Comparison of ENCODE assay signal across 13 mouse cellular contexts in the genomic region with DNA sequence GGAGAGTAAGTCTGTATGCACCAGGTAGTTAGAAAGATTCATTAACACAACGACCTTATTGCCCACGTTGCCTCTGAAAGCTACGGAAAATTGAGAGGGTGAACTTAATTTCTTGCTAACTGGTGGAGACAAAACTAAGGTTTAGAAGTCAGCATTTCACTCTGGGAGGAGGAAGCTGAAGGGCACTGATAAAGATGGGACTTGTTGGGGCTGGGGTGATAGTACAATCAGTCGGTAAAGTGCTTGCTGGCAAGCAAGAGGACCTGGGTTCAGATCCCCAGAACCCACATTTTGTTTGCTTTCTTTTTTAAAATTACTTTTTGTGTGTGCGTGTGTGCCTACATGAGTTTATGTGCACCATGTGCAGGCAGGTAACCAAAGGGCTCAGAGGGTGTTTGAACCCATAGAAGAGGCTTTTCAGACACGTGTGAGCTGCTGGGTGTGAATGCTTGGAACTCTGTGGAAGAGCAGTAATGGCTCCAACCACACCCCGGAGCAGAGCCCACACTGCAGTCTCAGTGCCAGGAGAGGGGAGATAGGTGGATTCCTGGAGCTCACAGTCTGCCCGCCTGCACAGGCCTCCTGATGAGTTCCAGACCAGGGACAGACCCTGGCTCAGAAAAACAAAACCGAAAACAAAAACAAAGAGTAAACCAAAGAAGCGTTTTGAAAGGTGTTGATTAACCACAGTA. TPM values are rescaled to one million over a fixed set of nuclear protein-coding genes. Genes with fewer than 3 reads are reported as not detected.
DNase-seq lines count a peak whose midpoint lies in the region; ATAC-seq and TF ChIP-seq lines count a peak whose summit lies in the region.
"Had no signal": no experiment of that assay in that cellular context is flagged by ENCODE, and none has a peak within 500 bp of the region (broad histone marks: within the 10 kb centered on the region; RNA-seq: fewer than 3 reads in every experiment).

No protein-coding gene starts in this region.

- WGBS in kidney, embryonic 15.5 days: 61% methylated on average over 10 of the region's 10 CpGs
- WGBS in kidney, adult 2 months: 74% methylated on average over 10 of the region's 10 CpGs
- 55% methylated on average over 10 of the region's 10 CpGs for WGBS in embryonic facial prominence, embryonic 14.5 days
- WGBS in limb, embryonic 12.5 days: 48% methylated on average over 10 of the region's 10 CpGs
- 71% methylated on average over 10 of the region's 10 CpGs for WGBS in neural tube, embryonic 15.5 days

- no peak for TF ChIP-seq POLR2A in kidney, adult 2 months (IDR thresholded peaks at IDR 0.05; ENCODE audit: low read depth, low read length)

- H3K36me3 ChIP-seq in kidney, embryonic 15.5 days: peaks cover 6% of the 10 kb centered on the region; the same call in 1 of the 2 replicates
- no peaks in the 10 kb centered on the region for H3K36me3 ChIP-seq in kidney, adult 2 months (ENCODE audit: control insufficient read depth, insufficient read depth, low read length)
- no peaks in the 10 kb centered on the region for H3K36me3 ChIP-seq in embryonic facial prominence, embryonic 14.5 days (ENCODE audit: control insufficient read depth, insufficient read depth, low read length)
- H3K36me3 ChIP-seq in limb, embryonic 12.5 days: no peaks in the 10 kb centered on the region; the same call in 1 of the 2 replicates
- H3K36me3 ChIP-seq in neural tube, embryonic 15.5 days: no peaks in the 10 kb centered on the region
- H3K36me3 ChIP-seq: hindbrain, embryonic 15.5 days had no signal

- peaks cover 19% of the 10 kb centered on the region; the same call in 1 of the 2 replicates for H3K4me1 ChIP-seq in kidney, embryonic 15.5 days
- H3K4me1 ChIP-seq in kidney, adult 2 months (ENCODE audit: control insufficient read depth, insufficient read depth, low read length): peaks cover 4% of the 10 kb centered on the region; the same call in 1 of the 2 replicates
- peaks cover 17% of the 10 kb centered on the region for H3K4me1 ChIP-seq in embryonic facial prominence, embryonic 14.5 days (ENCODE audit: control insufficient read depth, insufficient read depth, low read length)
- peaks cover 40% of the 10 kb centered on the region for H3K4me1 ChIP-seq in limb, embryonic 12.5 days (replicated peaks)
- H3K4me1 ChIP-seq in neural tube, embryonic 15.5 days: peaks cover 14% of the 10 kb centered on the region

- H3K27ac ChIP-seq in kidney, embryonic 15.5 days: 0 out of 2 replicates have a peak overlapping the region, but pooled peaks have one; percentile 0
- no peak overlapping the region for H3K27ac ChIP-seq in kidney, adult 2 months (ENCODE audit: insufficient read depth, low read depth, low read length)
- H3K27ac ChIP-seq in embryonic facial prominence, embryonic 14.5 days (replicated peaks; ENCODE audit: low read depth, low read length): no peak overlapping the region
- H3K27ac ChIP-seq in limb, embryonic 12.5 days: peak overlapping the region; percentile 43
- no peak overlapping the region for H3K27ac ChIP-seq in neural tube, embryonic 15.5 days (replicated peaks)

- DNase-seq in kidney, adult 2 months: no peak
- DNase-seq in embryonic facial prominence, embryonic 14.5 days (ENCODE audit: low spot score): no peak
- DNase-seq in layer of hippocampus, adult 11-12 months (ENCODE audit: low spot score): no peak
- DNase-seq: cerebellum, adult 18-20 months; right cerebral cortex, postnatal 14 days; thymus, adult 2 months had no signal

- H3K4me3 ChIP-seq in kidney, embryonic 15.5 days (replicated peaks): no peak overlapping the region
- H3K4me3 ChIP-seq in kidney, adult 2 months (ENCODE audit: insufficient read depth, low read depth, low read length): no peak overlapping the region
- H3K4me3 ChIP-seq in embryonic facial prominence, embryonic 14.5 days (ENCODE audit: low read depth, low read length): no peak overlapping the region
- H3K4me3 ChIP-seq in limb, embryonic 12.5 days (replicated peaks): no peak overlapping the region
- H3K4me3 ChIP-seq in neural tube, embryonic 15.5 days (replicated peaks): no peak overlapping the region
- H3K4me3 ChIP-seq: hindbrain, embryonic 15.5 days had no signal

- TF ChIP-seq CTCF in kidney, adult 2 months (conservative IDR thresholded peaks at IDR 0.05; ENCODE audit: insufficient read depth, insufficient read length, low read depth, low read length): no peak

- H3K4me2 ChIP-seq in kidney, embryonic 15.5 days: no peak overlapping the region
- 0 out of 2 replicates have a peak overlapping the region, but pooled peaks have one; percentile 13 for H3K4me2 ChIP-seq in embryonic facial prominence, embryonic 14.5 days (ENCODE audit: low read depth, low read length)
- H3K4me2 ChIP-seq in limb, embryonic 12.5 days: no peak overlapping the region
- no peak overlapping the region for H3K4me2 ChIP-seq in neural tube, embryonic 15.5 days

- no peaks in the 10 kb centered on the region for H3K27me3 ChIP-seq in kidney, embryonic 15.5 days
- H3K27me3 ChIP-seq in kidney, adult 2 months (replicated peaks; ENCODE audit: control insufficient read depth, insufficient read depth, low read length): no peaks in the 10 kb centered on the region
- H3K27me3 ChIP-seq in embryonic facial prominence, embryonic 14.5 days (replicated peaks; ENCODE audit: control insufficient read depth, insufficient read depth, low read length): no peaks in the 10 kb centered on the region
- H3K27me3 ChIP-seq in limb, embryonic 12.5 days: no peaks in the 10 kb centered on the region
- H3K27me3 ChIP-seq in neural tube, embryonic 15.5 days (replicated peaks): no peaks in the 10 kb centered on the region
- H3K27me3 ChIP-seq: hindbrain, embryonic 15.5 days; Patski had no signal

- H3K9ac ChIP-seq in kidney, embryonic 15.5 days: no peak overlapping the region
- H3K9ac ChIP-seq in embryonic facial prominence, embryonic 14.5 days (ENCODE audit: low read depth, low read length): no peak overlapping the region
- H3K9ac ChIP-seq in limb, embryonic 12.5 days (replicated peaks): no peak overlapping the region
- no peak overlapping the region for H3K9ac ChIP-seq in neural tube, embryonic 15.5 days (replicated peaks)
- H3K9ac ChIP-seq: hindbrain, embryonic 15.5 days had no signal

- no peak for ATAC-seq in kidney, embryonic 15.5 days (replicated peaks; ENCODE audit: low FRiP score)
- no peak for ATAC-seq in embryonic facial prominence, embryonic 14.5 days (ENCODE audit: low read depth)
- ATAC-seq in limb, embryonic 12.5 days (ENCODE audit: insufficient number of reproducible peaks, insufficient read depth, low FRiP score, low TSS enrichment, low read depth): no peak
- 0 out of 2 replicates have a peak, but pooled peaks have one; percentile 45 for ATAC-seq in megakaryocyte-erythroid progenitor cell, adult 5-6 weeks (replicated peaks; ENCODE audit: low FRiP score, low TSS enrichment, poor library complexity, severe bottlenecking)
- ATAC-seq in neural tube, embryonic 15.5 days (ENCODE audit: low FRiP score): no peak
- ATAC-seq: lung, postnatal 0 days; Patski had no signal

- peaks cover 4% of the 10 kb centered on the region; the same call in 1 of the 2 replicates for H3K9me3 ChIP-seq in kidney, embryonic 15.5 days (replicated peaks)
- no peaks in the 10 kb centered on the region for H3K9me3 ChIP-seq in embryonic facial prominence, embryonic 14.5 days (ENCODE audit: control insufficient read depth, low read length)
- H3K9me3 ChIP-seq in limb, embryonic 12.5 days: 0 out of 2 replicates have a peak, but pooled peaks cover 4% of the 10 kb centered on the region
- H3K9me3 ChIP-seq in neural tube, embryonic 15.5 days (replicated peaks): no peaks in the 10 kb centered on the region
- H3K9me3 ChIP-seq: hindbrain, embryonic 15.5 days had no signal

RNA-seq across cellular contexts. Expression of gene Sertad2, which starts 17.0 kb away (rescaled TPM):
- 31.1 and 36.5 TPM in 2 replicates for polyA plus RNA-seq in kidney, embryonic 15.5 days (2015; fragmentation: Nextera tagmentation; extraction: Ambion mirVana)
- 24.9 and 33.6 TPM in 2 replicates for polyA plus RNA-seq in kidney, adult 2 months (2012; rRNA removed)
- polyA plus RNA-seq in embryonic facial prominence, embryonic 14.5 days (2014; fragmentation: Nextera tagmentation; extraction: Ambion mirVana): 32.1 and 42.2 TPM in 2 replicates
- polyA plus RNA-seq in limb, embryonic 12.5 days (2016; fragmentation: Nextera tagmentation; extraction: Ambion mirVana): 37.5 and 42.0 TPM in 2 replicates
- 10.0 and 11.8 TPM in 2 replicates for total RNA-seq in megakaryocyte-erythroid progenitor cell, adult 5-6 weeks (2014; fragmentation: Nextera tagmentation)
- total RNA-seq in megakaryocyte-erythroid progenitor cell, adult 5-6 weeks (2017): 10.1 and 13.3 TPM in 2 replicates
- polyA plus RNA-seq in neural tube, embryonic 15.5 days (2015; fragmentation: Nextera tagmentation; extraction: Ambion mirVana): 27.6 and 28.0 TPM in 2 replicates

Comparison
In these comparisons a context has a peak if more than half of its experiments do, and no peak if none do; other contexts are left out.
1. H3K27ac ChIP-seq: peak in kidney, embryonic 15.5 days (single experiment) and limb, embryonic 12.5 days (single experiment); none in kidney, adult 2 months (single experiment), embryonic facial prominence, embryonic 14.5 days (single experiment) and neural tube, embryonic 15.5 days (single experiment).